Mouse (Mus musculus): ENCODE data around the gene Rbm19. TPM values are rescaled to one million over a fixed set of nuclear protein-coding genes. Genes with fewer than 3 reads are reported as not detected.

Rbm19 gene
- 22.9 and 27.0 TPM in 2 replicates for polyA plus RNA-seq (2014; fragmentation: Nextera tagmentation; extraction: Ambion mirVana)

DNA sequence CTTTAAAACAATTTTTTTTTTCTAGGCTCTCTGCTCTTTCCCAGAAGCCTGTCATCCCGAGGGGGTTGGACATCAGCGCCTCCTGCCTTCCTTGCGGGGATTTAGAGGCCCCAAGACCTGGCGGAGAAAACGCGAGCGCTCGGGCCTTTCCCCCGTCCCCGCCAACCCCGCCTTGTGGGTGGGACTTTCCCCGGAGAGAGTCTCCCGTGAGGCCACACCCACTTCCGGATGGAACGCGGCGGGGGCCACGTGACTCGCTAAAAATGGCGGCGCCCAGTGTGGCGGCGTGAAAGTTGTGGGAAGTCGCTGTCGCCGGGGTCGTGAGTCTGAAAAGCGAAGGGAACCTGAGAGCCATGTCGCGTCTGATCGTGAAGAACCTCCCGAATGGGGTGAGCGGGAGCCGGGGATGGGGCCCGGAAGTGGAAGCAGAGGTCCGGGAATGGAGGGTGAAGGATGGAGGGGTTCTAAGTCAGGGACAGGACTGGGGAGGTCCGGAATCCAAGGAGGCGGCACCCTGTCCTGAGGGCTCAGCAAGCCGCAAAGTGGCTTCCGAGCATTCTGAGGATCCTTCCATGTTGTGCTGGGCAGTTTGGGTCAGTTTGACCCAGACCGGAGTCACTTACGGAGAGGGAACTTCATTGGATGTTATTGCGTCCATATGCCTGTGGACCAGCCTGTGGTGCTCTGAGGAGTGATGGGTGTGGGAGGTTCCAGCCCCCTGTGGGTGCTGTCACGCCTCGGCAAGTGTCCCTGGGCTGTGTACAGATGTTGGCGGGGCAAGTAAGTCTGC lies at the start of gene Rbm19:
Gene Rbm19, plus strand, starts transcription at position 205 of the 790 bp plus-strand sequence.
- Histone ChIP-seq H3K36me3 (replicated peaks; ENCODE audit: control insufficient read depth, insufficient read depth, low read depth, low read length) (peaks cover 5% of the 10 kb centered on the region; the same call in 1 of the 2 replicates), H3K27me3 (ENCODE audit: control insufficient read depth, insufficient read depth, low read length) (no peaks in the 10 kb centered on the region), H3K9me3 (replicated peaks; ENCODE audit: control insufficient read depth, low read length) (no peaks in the 10 kb centered on the region), H3K4me1 (ENCODE audit: control insufficient read depth, insufficient read depth, low read length) (no peaks in the 10 kb centered on the region), H3K4me2 (ENCODE audit: low read depth, low read length) (peak within 1 kb of the TSS; percentile 68), H3K27ac (replicated peaks; ENCODE audit: low read depth, low read length) (no peak within 1 kb of the TSS), H3K4me3 (ENCODE audit: low read depth, low read length) (peak within 1 kb of the TSS; percentile 81), H3K9ac (replicated peaks; ENCODE audit: low read length) (peak within 1 kb of the TSS; percentile 67)
- under 1% methylated on average over 46 of the region's 46 CpGs for WGBS
- peak; percentile 95 for DNase-seq (ENCODE audit: low spot score)
- peak; percentile 66 for ATAC-seq (replicated peaks; ENCODE audit: insufficient number of reproducible peaks, low FRiP score, low TSS enrichment, low read depth)

DNA sequence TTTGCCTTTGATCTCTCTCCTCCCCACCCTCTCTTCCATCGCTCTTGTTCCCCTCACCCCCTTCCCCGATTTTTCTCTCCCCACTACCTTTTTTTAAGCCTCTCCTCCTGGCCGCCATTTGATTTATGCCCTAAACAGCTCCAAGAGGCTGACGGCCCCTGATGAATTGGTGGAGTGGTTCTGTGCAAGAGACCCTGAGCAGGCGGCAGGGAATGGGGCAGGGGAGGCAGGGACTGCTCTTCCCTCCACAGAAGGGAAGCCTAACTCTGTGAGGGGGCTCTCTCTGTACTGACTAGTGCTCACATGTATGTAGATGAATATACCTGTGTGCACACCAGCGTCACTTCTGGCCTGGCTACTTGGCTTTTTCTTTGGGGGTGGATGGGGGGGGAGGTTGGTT lies 49.0 kb upstream of the Rbm19 start:
- no peak for ATAC-seq (replicated peaks; ENCODE audit: insufficient number of reproducible peaks, low FRiP score, low TSS enrichment, low read depth)
- Histone ChIP-seq H3K36me3 (replicated peaks; ENCODE audit: control insufficient read depth, insufficient read depth, low read depth, low read length) (no peaks in the 10 kb centered on the region), H3K4me3 (ENCODE audit: low read depth, low read length) (no peak overlapping the region), H3K27ac (replicated peaks; ENCODE audit: low read depth, low read length) (no peak overlapping the region), H3K4me1 (ENCODE audit: control insufficient read depth, insufficient read depth, low read length) (no peaks in the 10 kb centered on the region), H3K27me3 (ENCODE audit: control insufficient read depth, insufficient read depth, low read length) (no peaks in the 10 kb centered on the region), H3K4me2 (ENCODE audit: low read depth, low read length) (no peak overlapping the region), H3K9ac (replicated peaks; ENCODE audit: low read length) (no peak overlapping the region), H3K9me3 (replicated peaks; ENCODE audit: control insufficient read depth, low read length) (no peaks in the 10 kb centered on the region)
- no peak for DNase-seq (ENCODE audit: low spot score)
- WGBS: 57% methylated on average over 6 of the region's 6 CpGs

DNA sequence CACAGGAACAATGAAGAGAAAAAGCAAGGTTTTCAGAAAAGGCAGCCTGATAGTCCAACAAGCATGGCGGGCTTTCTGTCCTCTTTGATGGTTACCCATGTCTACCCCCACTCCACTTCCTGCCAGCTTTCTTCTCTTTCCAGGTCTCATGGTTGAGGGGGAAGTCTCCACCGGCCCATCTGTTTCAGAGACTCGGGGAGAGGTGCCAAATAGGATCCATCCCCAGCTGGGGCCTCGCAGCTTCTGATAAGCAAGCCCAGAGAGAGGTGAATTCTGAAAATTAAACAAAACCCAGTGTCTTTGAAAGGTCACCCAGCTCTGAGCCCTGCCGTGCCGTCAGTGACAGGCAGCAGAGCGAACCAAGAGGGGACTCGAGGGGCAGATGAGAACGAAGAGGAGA lies 42.2 kb upstream of the Rbm19 start:
- H3K27ac ChIP-seq (replicated peaks; ENCODE audit: low read depth, low read length): no peak overlapping the region
- no peak overlapping the region for H3K9ac ChIP-seq (replicated peaks; ENCODE audit: low read length)
- WGBS: 74% methylated on average over 9 of the region's 9 CpGs
- no peaks in the 10 kb centered on the region for H3K27me3 ChIP-seq (ENCODE audit: control insufficient read depth, insufficient read depth, low read length)
- H3K9me3 ChIP-seq (replicated peaks; ENCODE audit: control insufficient read depth, low read length): no peaks in the 10 kb centered on the region
- no peaks in the 10 kb centered on the region for H3K36me3 ChIP-seq (replicated peaks; ENCODE audit: control insufficient read depth, insufficient read depth, low read depth, low read length)
- no peak overlapping the region for H3K4me2 ChIP-seq (ENCODE audit: low read depth, low read length)
- no peak overlapping the region for H3K4me3 ChIP-seq (ENCODE audit: low read depth, low read length)
- H3K4me1 ChIP-seq (ENCODE audit: control insufficient read depth, insufficient read depth, low read length): no peaks in the 10 kb centered on the region
- ATAC-seq (replicated peaks; ENCODE audit: insufficient number of reproducible peaks, low FRiP score, low TSS enrichment, low read depth) (no peak), DNase-seq (ENCODE audit: low spot score) (no peak)

DNA sequence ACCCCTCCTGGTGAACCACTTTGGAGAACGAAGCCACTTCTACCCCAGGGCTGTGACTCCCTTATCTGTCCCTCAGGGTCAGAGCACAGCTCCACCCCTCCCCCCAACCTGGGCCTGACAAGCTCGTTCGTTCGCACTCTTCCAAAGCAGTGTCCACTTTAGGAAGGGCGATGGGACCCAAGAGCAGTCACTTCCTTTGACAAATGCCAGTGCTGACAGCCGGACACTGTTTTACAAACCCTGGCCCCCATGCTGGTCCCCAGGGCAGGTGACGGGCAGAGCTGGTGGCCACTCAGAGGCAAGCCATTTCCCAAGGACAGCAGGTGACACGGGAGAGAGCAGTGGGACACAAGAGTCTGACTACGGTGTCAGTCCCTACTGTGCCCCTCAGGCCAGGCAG lies 36.2 kb upstream of the Rbm19 start:
- no peak overlapping the region for H3K4me2 ChIP-seq (ENCODE audit: low read depth, low read length)
- no peak for DNase-seq (ENCODE audit: low spot score)
- H3K27me3 ChIP-seq (ENCODE audit: control insufficient read depth, insufficient read depth, low read length): no peaks in the 10 kb centered on the region; the same call in 1 of the 2 replicates
- H3K36me3 ChIP-seq (replicated peaks; ENCODE audit: control insufficient read depth, insufficient read depth, low read depth, low read length): no peaks in the 10 kb centered on the region
- no peak overlapping the region for H3K9ac ChIP-seq (replicated peaks; ENCODE audit: low read length)
- no peak overlapping the region for H3K27ac ChIP-seq (replicated peaks; ENCODE audit: low read depth, low read length)
- H3K4me1 ChIP-seq (ENCODE audit: control insufficient read depth, insufficient read depth, low read length): no peaks in the 10 kb centered on the region
- H3K4me3 ChIP-seq (ENCODE audit: low read depth, low read length): no peak overlapping the region
- no peak for ATAC-seq (replicated peaks; ENCODE audit: insufficient number of reproducible peaks, low FRiP score, low TSS enrichment, low read depth)
- H3K9me3 ChIP-seq (replicated peaks; ENCODE audit: control insufficient read depth, low read length): no peaks in the 10 kb centered on the region
- whole genome bisulfite sequencing: 70% methylated on average over 9 of the region's 9 CpGs

DNA sequence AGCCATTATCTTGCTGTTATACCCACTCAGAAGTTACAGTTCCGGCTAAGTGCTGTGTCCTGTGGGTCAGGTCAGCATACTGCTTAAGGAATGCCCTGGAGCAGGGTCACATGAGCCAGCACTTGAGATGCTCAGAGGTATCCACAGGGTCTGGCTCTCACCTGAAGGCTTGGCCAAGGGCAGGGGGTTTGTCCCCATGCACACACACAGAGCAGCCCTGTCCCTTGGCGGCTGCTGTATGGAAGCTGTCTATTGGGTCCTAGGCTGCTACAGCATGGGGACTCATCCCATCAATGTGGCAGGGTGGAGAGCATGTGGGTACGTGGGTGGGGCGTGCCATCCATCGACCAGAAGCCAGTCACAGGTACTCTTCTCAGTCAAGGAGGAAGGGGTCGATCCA lies 35.8 kb upstream of the Rbm19 start:
- H3K4me3 ChIP-seq (ENCODE audit: low read depth, low read length): no peak overlapping the region
- no peak overlapping the region for H3K9ac ChIP-seq (replicated peaks; ENCODE audit: low read length)
- WGBS: 82% methylated on average over 6 of the region's 6 CpGs
- no peak overlapping the region for H3K27ac ChIP-seq (replicated peaks; ENCODE audit: low read depth, low read length)
- no peaks in the 10 kb centered on the region; the same call in 1 of the 2 replicates for H3K27me3 ChIP-seq (ENCODE audit: control insufficient read depth, insufficient read depth, low read length)
- H3K4me1 ChIP-seq (ENCODE audit: control insufficient read depth, insufficient read depth, low read length): no peaks in the 10 kb centered on the region
- ATAC-seq (replicated peaks; ENCODE audit: insufficient number of reproducible peaks, low FRiP score, low TSS enrichment, low read depth) (no peak), DNase-seq (ENCODE audit: low spot score) (no peak)
- no peaks in the 10 kb centered on the region for H3K36me3 ChIP-seq (replicated peaks; ENCODE audit: control insufficient read depth, insufficient read depth, low read depth, low read length)
- H3K4me2 ChIP-seq (ENCODE audit: low read depth, low read length): no peak overlapping the region
- no peaks in the 10 kb centered on the region for H3K9me3 ChIP-seq (replicated peaks; ENCODE audit: control insufficient read depth, low read length)

DNA sequence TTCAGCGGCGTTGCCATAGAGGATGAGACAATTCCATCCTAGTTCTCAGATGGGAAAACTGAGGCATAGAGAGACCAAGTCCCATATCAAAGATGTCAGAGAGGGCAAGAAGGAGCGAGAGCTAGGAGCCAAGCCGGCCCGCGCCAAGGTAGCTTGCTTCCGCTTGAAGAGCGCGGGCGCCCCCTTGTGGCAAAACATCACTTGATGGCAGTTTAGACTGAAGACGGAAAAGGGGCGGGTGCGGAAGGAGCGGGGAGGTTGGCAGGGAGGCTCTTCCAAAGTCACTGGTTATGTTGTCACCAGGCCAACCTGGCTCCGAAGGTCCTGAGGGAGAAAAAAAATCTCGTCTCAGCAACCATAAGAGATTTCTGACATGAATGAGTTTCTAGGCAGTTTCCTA lies 27.7 kb upstream of the Rbm19 start:
- Histone ChIP-seq H3K4me1 (ENCODE audit: control insufficient read depth, insufficient read depth, low read length) (no peaks in the 10 kb centered on the region), H3K4me3 (ENCODE audit: low read depth, low read length) (no peak overlapping the region), H3K27ac (replicated peaks; ENCODE audit: low read depth, low read length) (no peak overlapping the region), H3K4me2 (ENCODE audit: low read depth, low read length) (no peak overlapping the region), H3K9ac (replicated peaks; ENCODE audit: low read length) (no peak overlapping the region), H3K9me3 (replicated peaks; ENCODE audit: control insufficient read depth, low read length) (no peaks in the 10 kb centered on the region), H3K36me3 (replicated peaks; ENCODE audit: control insufficient read depth, insufficient read depth, low read depth, low read length) (no peaks in the 10 kb centered on the region), H3K27me3 (ENCODE audit: control insufficient read depth, insufficient read depth, low read length) (peaks cover 4% of the 10 kb centered on the region; the same call in 1 of the 2 replicates)
- peak; percentile 95 for DNase-seq (ENCODE audit: low spot score)
- 2% methylated on average over 16 of the region's 16 CpGs for WGBS
- no peak for ATAC-seq (replicated peaks; ENCODE audit: insufficient number of reproducible peaks, low FRiP score, low TSS enrichment, low read depth)

DNA sequence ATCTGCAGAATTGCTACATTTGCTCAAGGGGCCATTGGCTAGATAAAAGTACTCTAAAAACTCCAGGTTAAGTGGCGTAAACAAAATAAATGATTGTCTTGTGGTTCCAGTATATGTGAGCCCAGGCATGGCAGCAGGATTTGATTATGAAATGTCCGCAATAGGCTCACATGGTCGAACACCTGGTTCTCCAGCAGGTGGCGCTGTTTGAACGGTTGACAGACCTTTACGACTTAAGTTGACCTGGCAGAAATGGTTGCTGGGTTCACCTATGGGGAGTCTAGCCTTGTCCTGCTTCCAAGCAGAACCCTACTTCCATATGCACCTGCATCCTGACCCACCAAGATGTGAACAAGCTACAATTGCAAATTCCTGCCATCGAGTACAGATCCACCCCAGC lies 21.7 kb upstream of the Rbm19 start:
- Histone ChIP-seq H3K4me2 (ENCODE audit: low read depth, low read length) (no peak overlapping the region), H3K36me3 (replicated peaks; ENCODE audit: control insufficient read depth, insufficient read depth, low read depth, low read length) (no peaks in the 10 kb centered on the region), H3K27me3 (ENCODE audit: control insufficient read depth, insufficient read depth, low read length) (no peaks in the 10 kb centered on the region; the same call in 1 of the 2 replicates), H3K4me3 (ENCODE audit: low read depth, low read length) (no peak overlapping the region), H3K9ac (replicated peaks; ENCODE audit: low read length) (no peak overlapping the region), H3K27ac (replicated peaks; ENCODE audit: low read depth, low read length) (no peak overlapping the region), H3K4me1 (ENCODE audit: control insufficient read depth, insufficient read depth, low read length) (no peaks in the 10 kb centered on the region), H3K9me3 (replicated peaks; ENCODE audit: control insufficient read depth, low read length) (no peaks in the 10 kb centered on the region)
- ATAC-seq (replicated peaks; ENCODE audit: insufficient number of reproducible peaks, low FRiP score, low TSS enrichment, low read depth) (no peak), DNase-seq (ENCODE audit: low spot score) (peak; percentile 66)
- 53% methylated on average over 7 of the region's 7 CpGs for WGBS

DNA sequence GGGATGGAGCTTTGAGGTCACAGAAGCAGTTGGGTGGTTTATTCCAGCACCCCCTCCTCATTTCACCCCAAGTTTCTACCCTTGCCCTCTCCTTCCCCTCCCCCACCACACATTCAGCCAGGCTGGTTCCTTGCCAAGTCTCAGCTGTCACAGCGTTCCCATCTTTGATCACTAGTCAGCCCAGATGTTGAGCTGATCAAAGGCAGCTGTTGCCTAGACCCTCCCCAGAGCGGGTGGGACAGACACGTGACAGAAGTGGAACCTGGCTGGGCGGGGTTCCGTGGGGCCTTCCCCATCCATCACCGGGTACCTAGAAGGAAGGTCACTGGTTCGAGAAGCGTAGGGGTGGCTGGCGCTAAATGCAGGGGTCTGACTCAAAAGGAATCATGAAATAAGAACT lies 19.2 kb upstream of the Rbm19 start:
- no peaks in the 10 kb centered on the region for H3K27me3 ChIP-seq (ENCODE audit: control insufficient read depth, insufficient read depth, low read length)
- H3K27ac ChIP-seq (replicated peaks; ENCODE audit: low read depth, low read length): no peak overlapping the region
- no peak overlapping the region for H3K9ac ChIP-seq (replicated peaks; ENCODE audit: low read length)
- no peaks in the 10 kb centered on the region for H3K9me3 ChIP-seq (replicated peaks; ENCODE audit: control insufficient read depth, low read length)
- no peaks in the 10 kb centered on the region for H3K4me1 ChIP-seq (ENCODE audit: control insufficient read depth, insufficient read depth, low read length)
- H3K36me3 ChIP-seq (replicated peaks; ENCODE audit: control insufficient read depth, insufficient read depth, low read depth, low read length): no peaks in the 10 kb centered on the region
- DNase-seq (ENCODE audit: low spot score): peak; percentile 54
- no peak for ATAC-seq (replicated peaks; ENCODE audit: insufficient number of reproducible peaks, low FRiP score, low TSS enrichment, low read depth)
- WGBS: 62% methylated on average over 9 of the region's 9 CpGs
- no peak overlapping the region for H3K4me3 ChIP-seq (ENCODE audit: low read depth, low read length)
- H3K4me2 ChIP-seq (ENCODE audit: low read depth, low read length): no peak overlapping the region
